Mouse (Mus musculus) NIH3T3 (cell line): Measurements from ENCODE around the gene B3galt6.
A peak's percentile ranks its signal among the peaks of the same experiment; 100 is the strongest.

ENCODE experiments used
- DNase-seq: peaks from one replicate; pipeline ENCODE4 v3.0.0-alpha.2; 2012; ENCODE audit warnings: low read depth

B3galt6 gene

GRCm38 (mm10) chr4:155992241-155992905, at the start of gene B3galt6, which contains the start of gene Sdf4:
TSS of gene B3galt6 (minus strand) at chr4:155992649.
TSS of gene Sdf4 (plus strand) at chr4:155992872.
- peak; percentile 92 for DNase-seq

DNA sequence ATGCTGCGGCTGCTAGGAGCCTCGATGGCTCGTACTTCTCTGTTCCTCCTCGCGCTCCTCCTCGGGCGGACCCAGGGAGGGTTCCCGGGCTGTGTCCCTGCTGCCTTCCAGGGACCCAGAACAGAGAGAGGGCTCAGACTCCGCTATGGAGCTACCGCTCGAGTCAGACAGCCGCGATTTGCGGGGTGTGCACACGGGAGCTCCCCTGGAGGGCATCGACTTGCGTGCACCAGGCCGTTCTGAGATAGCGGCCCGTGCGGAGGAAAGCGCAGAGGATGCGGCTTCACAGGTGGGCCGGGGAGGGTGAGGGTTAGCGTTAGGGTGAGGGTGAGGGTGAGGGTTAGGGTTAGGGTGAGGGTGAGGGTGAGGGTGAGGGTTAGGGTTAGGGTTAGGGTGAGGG, 42.5 kb upstream of the B3galt6 start:
- no peak for DNase-seq

GRCm38 (mm10) chr4:156034301-156034700, 41.9 kb upstream of the B3galt6 start:
- DNase-seq = no peak

GRCm38 (mm10) chr4:156033476-156034119, 41.1 kb upstream of the B3galt6 start:
- peak; percentile 62 for DNase-seq

- no peak for DNase-seq
These were observed 40.4 kb upstream of the B3galt6 start for GRCm38 (mm10) chr4:156032856-156033255.

- DNase-seq = peak; percentile 89
These were observed 39.3 kb upstream of the B3galt6 start for GRCm38 (mm10) chr4:156031593-156032391.

- DNase-seq = no peak
These were observed 38.8 kb upstream of the B3galt6 start for GRCm38 (mm10) chr4:156031255-156031592.

DNA sequence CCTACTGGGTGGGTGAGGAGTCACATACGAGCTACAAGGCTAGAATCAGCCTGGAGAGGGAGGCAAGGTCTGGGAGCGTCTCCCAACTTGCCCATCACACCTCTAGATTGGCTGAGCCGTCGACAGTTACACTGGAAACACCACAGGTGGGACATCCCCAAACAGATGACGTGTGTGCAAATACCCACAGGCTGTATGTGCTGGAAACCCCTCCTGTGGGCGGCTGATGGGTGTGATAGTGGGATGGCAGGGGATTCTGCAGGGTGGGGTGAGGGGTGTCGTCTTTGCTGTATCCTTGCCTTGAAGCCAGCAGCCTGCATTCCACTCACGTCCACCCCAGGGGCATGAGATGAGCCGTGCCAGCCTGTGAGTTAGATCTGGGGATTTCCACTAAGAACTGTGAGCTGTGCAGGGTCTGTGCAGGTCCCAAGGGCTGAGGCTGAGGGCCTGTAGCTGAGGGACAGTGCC, 38.2 kb upstream of the B3galt6 start:
- no peak for DNase-seq

- DNase-seq = no peak
These were observed 36.1 kb upstream of the B3galt6 start for GRCm38 (mm10) chr4:156028580-156028979.

- DNase-seq = no peak
These were observed 33.6 kb upstream of the B3galt6 start, which contains the start of gene Tnfrsf18 for GRCm38 (mm10) chr4:156026013-156026412. TSS of gene Tnfrsf18 (plus strand) at chr4:156026164.

DNA sequence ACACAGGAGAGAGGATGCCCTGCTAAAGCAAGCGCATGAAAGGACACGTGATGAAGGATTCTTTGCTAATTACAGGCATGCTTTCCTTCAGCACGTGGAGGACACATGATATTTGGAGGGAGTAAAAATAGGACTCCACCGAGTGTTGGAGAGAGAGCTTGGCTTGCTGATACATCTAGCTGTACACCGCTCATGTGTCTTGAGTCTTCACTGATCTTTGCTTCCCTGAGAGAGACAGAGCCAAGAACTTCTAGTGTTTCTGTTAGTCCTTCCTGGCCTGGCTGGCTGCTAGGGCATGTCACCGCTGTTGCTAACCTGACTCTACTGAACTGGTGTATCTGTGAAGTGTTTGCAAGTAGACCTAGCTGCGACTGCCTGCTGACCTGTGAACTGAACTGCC, 31.7 kb upstream of the B3galt6 start:
- no peak for DNase-seq

DNA sequence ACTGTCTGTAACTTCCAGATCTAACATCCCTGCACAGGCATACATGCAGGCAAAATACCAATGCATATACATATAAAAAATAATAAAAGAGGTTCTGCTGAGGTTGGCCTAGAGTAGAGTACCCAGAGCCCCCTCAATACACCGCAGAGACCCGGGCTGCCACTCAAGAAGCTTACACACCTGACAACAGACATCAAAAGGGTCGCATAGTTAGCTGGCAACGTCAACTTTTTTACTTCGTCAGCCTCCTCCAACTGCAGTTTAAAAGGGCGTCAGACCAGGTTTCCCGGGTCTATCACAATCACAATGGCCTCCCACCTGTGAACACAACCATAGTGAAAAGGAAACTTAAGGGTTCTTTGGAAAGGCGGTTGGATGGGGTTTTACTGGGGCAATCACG, 31.1 kb upstream of the B3galt6 start:
- DNase-seq = no peak

DNA sequence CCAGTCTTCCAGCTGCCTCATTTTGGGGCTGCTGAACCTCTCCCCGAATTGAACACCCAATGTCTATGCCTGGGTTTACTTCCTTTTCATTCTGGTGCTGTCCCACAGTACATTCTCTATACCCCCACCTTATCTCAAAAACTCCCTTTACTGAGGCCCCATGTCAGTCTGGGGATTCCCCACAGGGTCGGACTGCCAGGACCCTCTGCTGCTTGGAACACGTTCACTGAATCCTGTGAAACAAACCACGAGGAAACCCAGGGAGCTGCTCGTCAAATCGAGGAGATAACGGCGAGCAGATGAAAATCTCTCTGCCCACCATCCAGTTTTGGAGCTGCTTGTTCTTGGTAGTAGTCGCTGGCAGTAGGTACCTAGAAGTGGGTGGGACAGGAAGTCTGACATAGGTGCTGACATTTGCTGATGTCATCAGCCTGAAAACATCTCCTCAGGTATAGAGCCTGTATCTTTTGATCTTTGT, 29.5 kb upstream of the B3galt6 start:
- DNase-seq = no peak

- DNase-seq = no peak
These were observed 28.9 kb upstream of the B3galt6 start for GRCm38 (mm10) chr4:156021381-156021780.

DNA sequence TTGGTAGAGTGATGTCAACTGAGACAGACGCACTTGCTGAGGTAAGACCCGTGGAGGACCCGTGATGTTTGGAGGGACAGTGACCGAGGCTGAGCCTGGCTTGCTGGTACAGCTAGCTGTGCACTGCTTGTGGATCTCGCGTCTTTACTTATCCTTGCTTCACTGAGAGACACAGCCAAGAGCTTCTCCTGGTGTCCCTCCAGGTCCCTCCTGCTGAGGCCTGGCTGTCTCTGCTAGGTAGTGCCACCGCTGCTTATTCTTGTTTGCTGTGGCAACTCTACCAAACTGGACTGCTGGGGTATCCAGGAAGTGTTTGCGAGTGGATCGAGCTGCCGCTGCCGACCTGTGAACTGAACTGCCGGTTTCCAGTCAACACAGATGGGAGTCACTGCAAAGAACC, 27.3 kb upstream of the B3galt6 start:
- DNase-seq = no peak

- DNase-seq = peak; percentile 18
These were observed 22.0 kb upstream of the B3galt6 start for GRCm38 (mm10) chr4:156014436-156014835.

GRCm38 (mm10) chr4:156013637-156014036, 21.2 kb upstream of the B3galt6 start, which contains the start of gene Tnfrsf4:
TSS of gene Tnfrsf4 (plus strand) at chr4:156013843.
- DNase-seq = no peak

GRCm38 (mm10) chr4:156008369-156008768, 15.9 kb upstream of the B3galt6 start:
- DNase-seq = no peak

DNA sequence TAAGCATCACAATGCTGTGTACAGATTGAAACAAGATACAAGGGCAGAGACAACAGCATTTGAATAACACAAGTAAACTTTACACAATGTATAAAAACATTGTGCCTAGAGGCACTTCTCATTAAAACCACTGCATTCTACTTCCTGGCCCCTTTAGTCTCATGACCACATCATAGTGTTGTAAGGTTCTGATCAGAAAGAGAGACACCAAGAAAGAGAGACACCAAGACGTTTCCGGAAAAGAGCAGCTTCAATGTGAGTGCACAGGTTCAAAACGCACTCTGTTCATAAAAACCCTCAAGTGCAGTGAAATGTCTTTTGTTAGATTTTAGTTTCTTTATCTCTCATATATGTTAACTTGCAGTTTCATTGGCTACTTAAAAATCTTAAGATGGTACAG, 11.7 kb upstream of the B3galt6 start:
- DNase-seq = no peak

GRCm38 (mm10) chr4:155993606-155994005, 1.2 kb upstream of the B3galt6 start:
- no peak for DNase-seq

DNA sequence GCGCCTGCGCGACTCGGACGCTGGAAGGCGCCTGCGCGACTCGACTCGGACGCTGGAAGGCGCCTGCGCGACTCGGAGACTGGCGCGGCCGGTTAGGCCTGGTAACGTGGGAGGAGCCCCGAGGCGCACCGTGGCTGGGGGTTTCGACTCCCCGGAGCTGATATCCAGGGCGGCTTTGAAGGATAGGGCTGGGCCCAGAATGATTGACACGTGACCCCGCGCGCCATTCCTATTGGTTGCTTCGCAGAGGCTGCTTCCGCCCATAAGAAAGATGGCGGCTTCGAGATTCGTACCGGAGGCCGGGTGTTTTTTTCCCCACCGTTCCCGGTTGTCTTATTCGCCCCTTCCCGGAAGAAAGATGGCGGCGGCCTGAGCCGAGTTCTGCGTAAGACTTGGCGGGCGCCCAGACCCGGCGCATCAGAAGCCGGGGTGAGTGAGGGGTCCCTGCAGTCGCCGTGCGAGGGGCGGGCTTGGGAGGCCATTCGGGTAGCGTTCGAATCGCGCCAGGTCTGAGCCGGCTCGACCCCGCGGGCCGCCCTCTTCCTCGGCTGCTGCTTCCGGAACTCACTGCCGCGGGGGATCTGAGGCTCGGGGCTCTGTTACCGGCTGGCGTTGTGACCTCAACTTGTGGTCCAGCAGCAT, 578 bp upstream of the B3galt6 start:
- DNase-seq = peak; percentile 93

- no peak for DNase-seq
These were observed 580 bp downstream of the B3galt6 start for GRCm38 (mm10) chr4:155991908-155992230.
